Mouse (Mus musculus) bone marrow, adult 2 months (tissue): ENCODE measurements at regions not wholly inside any gene's neighbourhood (a gene's known extent, or its start where the extent isn't known, plus 50 kb on each side); places are given as distances from the start of the nearest gene placed in this dataset.

Experiments
- H3K27ac ChIP-seq: fragments of 200-500 bp; 2 replicates; pipeline ENCODE4 v1.5.1; 2012; ENCODE audit warnings: low read depth, mild to moderate bottlenecking, control low read depth, inconsistent platforms, low read length; ENCODE audit not compliant: control insufficient read depth, poor library complexity, insufficient read depth
- H3K4me1 ChIP-seq: fragments of 200-500 bp; 2 replicates; pipeline ENCODE4 v1.6.1; 2011; ENCODE audit warnings: low read length; ENCODE audit not compliant: control insufficient read depth, insufficient read depth
- H3K4me3 ChIP-seq: fragments of 200-500 bp; replicated peaks from 2 replicates; pipeline ENCODE3; 2011; ENCODE audit warnings: mild to moderate bottlenecking, low read depth, low read length, control low read depth; ENCODE audit not compliant: control insufficient read depth
- CTCF ChIP-seq: fragments of 200-500 bp; IDR thresholded peaks from 2 replicates; pipeline ENCODE4 v1.5.1; 2011; ENCODE audit warnings: low read length, control low read depth; ENCODE audit not compliant: control insufficient read depth, insufficient read depth
- POLR2A ChIP-seq: fragments of 200-500 bp; IDR thresholded peaks from 2 replicates; pipeline ENCODE4 v1.6.1; 2011; ENCODE audit warnings: low read depth, mild to moderate bottlenecking, control low read depth, low read length, borderline replicate concordance; ENCODE audit not compliant: control insufficient read depth
- WGBS: fragments of 180-500 bp; shearing (Covaris S2); methylation state at CpG from one replicate; pipeline ENCODE4 v1.1.7; 2018; 5-methylcytosine and 5-hydroxymethylcytosine counted together

DNA sequence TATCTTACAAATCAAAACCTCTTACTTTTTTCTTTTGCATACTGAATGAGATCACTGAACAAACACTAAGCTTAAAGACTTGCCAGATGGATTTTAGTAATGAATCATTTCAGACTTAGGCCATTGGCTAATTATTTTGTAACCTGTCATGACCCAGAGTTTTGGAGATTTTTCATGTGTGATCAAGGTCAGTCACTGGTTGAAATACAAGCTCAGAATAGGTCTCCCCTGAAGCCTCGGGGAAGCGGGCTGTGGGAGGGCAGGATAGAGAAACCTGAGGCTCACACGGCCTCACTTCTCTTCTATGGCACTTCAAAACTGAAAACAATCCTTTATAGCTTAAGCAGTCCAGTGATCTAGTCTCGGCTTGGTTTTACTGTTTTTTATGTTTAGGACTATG is 197.6 kb upstream of the Ednra start:
- no peak overlapping the region for H3K27ac ChIP-seq
- 74% methylated on average over 4 of the region's 4 CpGs for WGBS
- H3K4me1 ChIP-seq = no peaks in the 10 kb centered on the region
- TF ChIP-seq POLR2A (no peak), CTCF (no peak)
- no peak overlapping the region for H3K4me3 ChIP-seq

DNA sequence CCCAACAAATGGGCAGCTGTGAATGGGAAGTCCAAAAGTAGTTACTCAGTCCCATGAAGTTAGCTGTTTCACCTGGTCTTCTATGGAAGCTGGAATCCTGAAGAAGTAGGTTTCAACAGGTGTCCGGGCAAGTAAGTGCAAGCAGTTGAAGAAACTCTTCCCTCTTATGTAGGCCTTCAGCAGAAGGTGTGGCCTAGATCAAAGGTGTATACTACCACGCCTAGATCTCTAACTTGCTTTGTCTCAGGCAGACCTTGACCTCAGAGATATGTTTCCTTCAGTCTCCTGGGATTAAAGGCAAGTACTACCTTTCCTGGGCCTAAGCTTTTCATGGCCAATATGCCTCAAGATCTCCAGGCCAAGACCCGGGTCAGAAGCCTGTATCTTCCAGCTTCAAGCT is 223.4 kb upstream of the Ednra start:
- WGBS = 76% methylated on average over 3 of the region's 3 CpGs
- TF ChIP-seq CTCF (no peak), POLR2A (no peak)

GRCm38 (mm10) chr8:77949640-77950039 is 225.4 kb upstream of the Ednra start:
- no peak overlapping the region for H3K4me3 ChIP-seq
- H3K4me1 ChIP-seq = no peaks in the 10 kb centered on the region
- no peak overlapping the region for H3K27ac ChIP-seq
- 90% methylated on average over 5 of the region's 5 CpGs for WGBS
- TF ChIP-seq CTCF (no peak), POLR2A (no peak)

More for the DNA sequence above, 223.4 kb upstream of the Ednra start:
- H3K27ac ChIP-seq = no peak overlapping the region
- H3K4me3 ChIP-seq = no peak overlapping the region
- no peaks in the 10 kb centered on the region for H3K4me1 ChIP-seq

DNA sequence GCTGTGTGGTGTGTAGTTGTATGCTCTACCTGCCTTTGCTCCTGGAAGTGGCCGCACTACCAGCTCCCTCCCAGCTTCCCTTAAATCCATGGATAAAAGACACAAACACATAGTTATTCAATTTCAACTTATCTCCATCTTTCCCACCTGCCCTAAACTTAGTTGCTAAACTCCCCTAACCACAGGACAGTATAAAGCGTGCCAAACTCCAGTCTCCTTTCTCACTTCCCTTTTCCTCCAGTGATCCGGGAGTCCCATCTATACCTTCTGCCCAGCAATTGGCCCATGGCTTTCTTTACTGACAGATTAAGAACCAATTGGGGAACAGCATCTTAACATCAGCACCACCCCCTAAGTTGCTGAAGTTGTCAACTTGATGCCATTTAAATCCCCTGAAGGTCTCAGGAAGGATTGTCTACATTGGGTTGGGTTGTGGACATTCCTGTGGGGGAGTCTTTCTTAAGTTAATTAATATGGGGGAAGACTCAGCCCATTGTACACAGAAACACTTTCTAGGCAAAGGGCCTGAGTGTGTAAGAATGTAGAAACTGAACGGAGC is 234.6 kb upstream of the Ednra start:
- Histone ChIP-seq H3K4me1 (no peaks in the 10 kb centered on the region), H3K27ac (no peak overlapping the region), H3K4me3 (no peak overlapping the region)
- WGBS = 65% methylated on average over 4 of the region's 4 CpGs
- TF ChIP-seq POLR2A = no peak
- no peak for TF ChIP-seq CTCF

- Histone ChIP-seq H3K4me3 (no peak overlapping the region), H3K27ac (no peak overlapping the region), H3K4me1 (no peaks in the 10 kb centered on the region)
- WGBS = 82% methylated on average over 3 of the region's 3 CpGs
- TF ChIP-seq CTCF = no peak
- no peak for TF ChIP-seq POLR2A
Observed at GRCm38 (mm10) chr8:77963102-77963698, 238.9 kb upstream of the Ednra start.

DNA sequence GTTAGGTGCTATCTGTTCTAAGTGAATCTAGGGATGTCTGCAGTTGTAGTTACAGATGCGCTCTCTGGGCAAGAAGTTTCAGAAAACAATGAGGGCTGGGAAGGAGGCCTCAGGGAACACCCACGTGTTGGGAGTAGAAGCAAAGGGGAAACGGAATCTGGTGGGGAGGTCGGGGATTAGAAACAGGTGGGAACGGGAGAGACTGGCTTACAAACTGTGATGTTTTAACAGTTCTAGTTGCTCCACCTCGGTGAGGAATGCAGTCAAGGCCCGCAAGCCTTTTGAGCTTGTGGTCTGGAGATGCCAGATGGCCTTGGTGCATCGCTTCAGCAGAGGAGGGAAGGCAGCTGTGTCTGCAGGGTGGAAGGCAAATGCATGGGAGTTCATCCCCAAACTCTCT is 242.7 kb upstream of the Ttc29 start:
- 67% methylated on average over 8 of the region's 8 CpGs for WGBS
- Histone ChIP-seq H3K27ac (no peak overlapping the region), H3K4me1 (no peaks in the 10 kb centered on the region), H3K4me3 (no peak overlapping the region)
- no peak for TF ChIP-seq POLR2A
- TF ChIP-seq CTCF = no peak

DNA sequence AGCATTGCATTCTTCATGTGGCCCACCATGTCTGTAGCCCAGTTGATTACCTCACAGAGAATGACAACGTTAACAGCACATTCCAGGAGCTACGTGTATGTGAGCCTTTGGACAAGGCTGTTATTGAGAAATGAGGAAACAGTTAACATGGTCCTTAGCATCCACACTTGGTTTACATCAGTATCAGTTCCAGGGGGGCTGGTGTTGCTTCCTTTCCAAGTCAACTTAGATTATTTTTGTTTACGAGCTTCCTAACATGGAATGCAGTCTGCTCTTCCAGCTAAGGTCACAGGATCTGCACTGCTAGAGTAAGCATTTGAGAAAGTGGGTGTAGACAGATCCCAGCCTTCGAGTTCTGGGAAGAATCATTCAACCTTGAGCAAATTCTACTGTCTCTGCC is 239.4 kb upstream of the Ttc29 start:
- Histone ChIP-seq H3K27ac (no peak overlapping the region), H3K4me1 (no peaks in the 10 kb centered on the region), H3K4me3 (no peak overlapping the region)
- WGBS = 62% methylated on average over 4 of the region's 4 CpGs
- TF ChIP-seq CTCF (no peak), POLR2A (no peak)

DNA sequence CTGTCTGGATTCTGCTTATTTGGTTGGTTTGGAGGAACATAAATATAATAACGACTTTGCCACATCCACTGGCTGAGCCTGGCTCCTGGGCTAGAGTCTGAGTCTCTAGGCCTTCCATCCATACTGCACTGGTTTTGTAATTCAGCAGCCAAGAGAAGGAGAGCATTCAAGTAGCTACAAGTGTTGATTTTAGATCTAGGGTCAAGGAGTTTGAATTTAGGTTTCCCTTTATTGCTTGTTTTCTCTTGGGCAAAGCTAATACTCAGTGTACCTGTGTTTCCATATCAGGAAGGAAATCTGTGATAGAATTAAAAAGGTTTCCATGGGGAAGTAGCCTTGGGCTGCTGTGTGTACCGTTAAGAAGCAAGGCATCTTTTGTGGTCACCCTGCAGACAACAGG is 234.0 kb upstream of the Ttc29 start:
- Histone ChIP-seq H3K27ac (no peak overlapping the region), H3K4me3 (no peak overlapping the region), H3K4me1 (no peaks in the 10 kb centered on the region)
- WGBS = 55% methylated on average over 2 of the region's 2 CpGs
- TF ChIP-seq POLR2A (no peak), CTCF (no peak)

GRCm38 (mm10) chr8:77980701-77981100 is 232.4 kb upstream of the Ttc29 start:
- Histone ChIP-seq H3K4me3 (no peak overlapping the region), H3K4me1 (no peaks in the 10 kb centered on the region), H3K27ac (no peak overlapping the region)
- no peak for TF ChIP-seq CTCF
- no peak for TF ChIP-seq POLR2A
- 71% methylated on average over 3 of the region's 3 CpGs for WGBS
